Mouse (Mus musculus): ENCODE data around the gene Ndufs8. TPM values are rescaled to one million over a fixed set of nuclear protein-coding genes. Genes with fewer than 3 reads are reported as not detected.
A peak's percentile ranks its signal among the peaks of the same experiment; 100 is the strongest.

The Ndufs8 gene
- polyA plus RNA-seq, 1 experiment, result 309 TPM

GRCm38 (mm10) chr19:3914535-3914934, 2.0 kb upstream of the Ndufs8 start:
- Histone ChIP-seq H3K79me2 (ENCODE audit: control insufficient read depth, insufficient read depth) (peaks cover 26% of the 10 kb centered on the region), H3ac (ENCODE audit: control insufficient read depth, insufficient read length, low read depth) (no peak overlapping the region)

GRCm38 (mm10) chr19:3913692-3914091, 1.1 kb upstream of the Ndufs8 start:
- H3K36me3 ChIP-seq (ENCODE audit: control insufficient read depth, insufficient read depth), result peaks cover 17% of the 10 kb centered on the region
- H3K79me2 ChIP-seq (ENCODE audit: control insufficient read depth, insufficient read depth), result peaks cover 26% of the 10 kb centered on the region
- H3K27me3 ChIP-seq (ENCODE audit: control insufficient read depth, insufficient read depth, insufficient read length), result no peaks in the 10 kb centered on the region
- peak overlapping the region; percentile 92 for H3ac ChIP-seq (ENCODE audit: control insufficient read depth, insufficient read length, low read depth)
- TF ChIP-seq CEBPB (IDR thresholded peaks at IDR 0.05; ENCODE audit: low read depth), result no peak
- no peak for TF ChIP-seq MYOD1 (IDR thresholded peaks at IDR 0.05; ENCODE audit: control insufficient read depth, insufficient read length, low read depth)
- TF ChIP-seq MYOG (IDR thresholded peaks at IDR 0.05; ENCODE audit: control insufficient read depth, extremely low read depth, insufficient read length), result no peak
- no peak for TF ChIP-seq MAX (IDR thresholded peaks at IDR 0.05)
- no peak for TF ChIP-seq FOSL1 (IDR thresholded peaks at IDR 0.05; ENCODE audit: insufficient read depth, low read length, poor library complexity, severe bottlenecking)
- TF ChIP-seq CTCF (IDR thresholded peaks at IDR 0.05; ENCODE audit: control insufficient read depth, insufficient read depth, insufficient read length), result no peak
- TF ChIP-seq USF1 (IDR thresholded peaks at IDR 0.05; ENCODE audit: low read depth), result no peak
- H3K79me3 ChIP-seq (ENCODE audit: low read depth), result peaks cover 5% of the 10 kb centered on the region
- H3K4me3 ChIP-seq (ENCODE audit: insufficient read depth, poor library complexity, severe bottlenecking), result peak overlapping the region; percentile 61

More at GRCm38 (mm10) chr19:3914535-3914934, 2.0 kb upstream of the Ndufs8 start:
- H3K4me3 ChIP-seq (ENCODE audit: insufficient read depth, poor library complexity, severe bottlenecking), result no peak overlapping the region
- H3K27me3 ChIP-seq (ENCODE audit: control insufficient read depth, insufficient read depth, insufficient read length), result no peaks in the 10 kb centered on the region
- H3K79me3 ChIP-seq (ENCODE audit: low read depth), result peaks cover 5% of the 10 kb centered on the region
- peaks cover 8% of the 10 kb centered on the region for H3K36me3 ChIP-seq (ENCODE audit: control insufficient read depth, insufficient read depth)
- TF ChIP-seq CTCF (IDR thresholded peaks at IDR 0.05; ENCODE audit: control insufficient read depth, insufficient read depth, insufficient read length) (no peak), CEBPB (IDR thresholded peaks at IDR 0.05; ENCODE audit: low read depth) (no peak), MYOG (IDR thresholded peaks at IDR 0.05; ENCODE audit: control insufficient read depth, extremely low read depth, insufficient read length) (no peak), MYOD1 (IDR thresholded peaks at IDR 0.05; ENCODE audit: control insufficient read depth, insufficient read length, low read depth) (no peak), USF1 (IDR thresholded peaks at IDR 0.05; ENCODE audit: low read depth) (no peak), MAX (IDR thresholded peaks at IDR 0.05) (no peak), FOSL1 (IDR thresholded peaks at IDR 0.05; ENCODE audit: insufficient read depth, low read length, poor library complexity, severe bottlenecking) (no peak)

- TF ChIP-seq MAX (IDR thresholded peaks at IDR 0.05), result no peak
- TF ChIP-seq USF1 (IDR thresholded peaks at IDR 0.05; ENCODE audit: low read depth), result no peak
- no peak for TF ChIP-seq CEBPB (IDR thresholded peaks at IDR 0.05; ENCODE audit: low read depth)
- no peak for TF ChIP-seq MYOG (IDR thresholded peaks at IDR 0.05; ENCODE audit: control insufficient read depth, extremely low read depth, insufficient read length)
- no peak for TF ChIP-seq FOSL1 (IDR thresholded peaks at IDR 0.05; ENCODE audit: insufficient read depth, low read length, poor library complexity, severe bottlenecking)
- TF ChIP-seq MYOD1 (IDR thresholded peaks at IDR 0.05; ENCODE audit: control insufficient read depth, insufficient read length, low read depth), result no peak
- TF ChIP-seq CTCF (IDR thresholded peaks at IDR 0.05; ENCODE audit: control insufficient read depth, insufficient read depth, insufficient read length), result no peak
- H3K4me3 ChIP-seq (ENCODE audit: insufficient read depth, poor library complexity, severe bottlenecking), result no peak overlapping the region
- peaks cover 29% of the 10 kb centered on the region for H3K36me3 ChIP-seq (ENCODE audit: control insufficient read depth, insufficient read depth)
- peaks cover 44% of the 10 kb centered on the region for H3K79me2 ChIP-seq (ENCODE audit: control insufficient read depth, insufficient read depth)
- no peaks in the 10 kb centered on the region for H3K27me3 ChIP-seq (ENCODE audit: control insufficient read depth, insufficient read depth, insufficient read length)
- H3K79me3 ChIP-seq (ENCODE audit: low read depth), result peaks cover 20% of the 10 kb centered on the region
- H3ac ChIP-seq (ENCODE audit: control insufficient read depth, insufficient read length, low read depth), result no peak overlapping the region
Measured at GRCm38 (mm10) chr19:3910206-3910605, 2.4 kb downstream of the Ndufs8 start.

- TF ChIP-seq MAX (IDR thresholded peaks at IDR 0.05), result no peak
- no peak for TF ChIP-seq MYOD1 (IDR thresholded peaks at IDR 0.05; ENCODE audit: control insufficient read depth, insufficient read length, low read depth)
- TF ChIP-seq MYOG (IDR thresholded peaks at IDR 0.05; ENCODE audit: control insufficient read depth, extremely low read depth, insufficient read length), result no peak
- TF ChIP-seq USF1 (IDR thresholded peaks at IDR 0.05; ENCODE audit: low read depth), result no peak
- no peak for TF ChIP-seq CTCF (IDR thresholded peaks at IDR 0.05; ENCODE audit: control insufficient read depth, insufficient read depth, insufficient read length)
- TF ChIP-seq FOSL1 (IDR thresholded peaks at IDR 0.05; ENCODE audit: insufficient read depth, low read length, poor library complexity, severe bottlenecking), result no peak
- TF ChIP-seq CEBPB (IDR thresholded peaks at IDR 0.05; ENCODE audit: low read depth), result no peak
- no peak overlapping the region for H3ac ChIP-seq (ENCODE audit: control insufficient read depth, insufficient read length, low read depth)
- H3K79me2 ChIP-seq (ENCODE audit: control insufficient read depth, insufficient read depth), result peaks cover 54% of the 10 kb centered on the region
- peaks cover 34% of the 10 kb centered on the region for H3K36me3 ChIP-seq (ENCODE audit: control insufficient read depth, insufficient read depth)
- H3K27me3 ChIP-seq (ENCODE audit: control insufficient read depth, insufficient read depth, insufficient read length), result no peaks in the 10 kb centered on the region
- no peak overlapping the region for H3K4me3 ChIP-seq (ENCODE audit: insufficient read depth, poor library complexity, severe bottlenecking)
- peaks cover 22% of the 10 kb centered on the region for H3K79me3 ChIP-seq (ENCODE audit: low read depth)
Measured at GRCm38 (mm10) chr19:3907876-3908660, 4.5 kb downstream of the Ndufs8 start.

- Histone ChIP-seq H3K27me3 (ENCODE audit: control insufficient read depth, insufficient read depth, insufficient read length) (no peaks in the 10 kb centered on the region), H3K4me3 (ENCODE audit: insufficient read depth, poor library complexity, severe bottlenecking) (peak within 1 kb of the TSS; percentile 86), H3K79me3 (ENCODE audit: low read depth) (peaks cover 27% of the 10 kb centered on the region), H3K79me2 (ENCODE audit: control insufficient read depth, insufficient read depth) (peaks cover 60% of the 10 kb centered on the region), H3ac (ENCODE audit: control insufficient read depth, insufficient read length, low read depth) (peak within 1 kb of the TSS; percentile 64), H3K36me3 (ENCODE audit: control insufficient read depth, insufficient read depth) (peaks cover 44% of the 10 kb centered on the region)
- TF ChIP-seq MAX (IDR thresholded peaks at IDR 0.05) (no peak), CEBPB (IDR thresholded peaks at IDR 0.05; ENCODE audit: low read depth) (peak; percentile 63)
Measured at GRCm38 (mm10) chr19:3906795-3907786, 5.5 kb downstream of the Ndufs8 start, which contains the start of gene Tcirg1. TSS of gene Tcirg1 (minus strand) at chr19:3907133.
